Mouse (Mus musculus) cerebellum, adult 2 months (tissue): ENCODE measurements at regions not wholly inside any gene's neighbourhood (a gene's known extent, or its start where the extent isn't known, plus 50 kb on each side); places are given as distances from the start of the nearest gene placed in this dataset.

Source experiments
- CTCF ChIP-seq: fragments of 200-500 bp; IDR thresholded peaks from 2 replicates; pipeline ENCODE4 v1.5.1; 2011; ENCODE audit warnings: low read depth, mild to moderate bottlenecking, control low read depth, low read length, moderate library complexity, borderline replicate concordance; ENCODE audit not compliant: insufficient read depth
- POLR2A ChIP-seq: fragments of 200-500 bp; IDR thresholded peaks from 2 replicates; pipeline ENCODE4 v1.6.1; 2011; ENCODE audit warnings: low read length, control low read depth, borderline replicate concordance; ENCODE audit not compliant: insufficient read depth

- TF ChIP-seq CTCF (peak; percentile 70), POLR2A (no peak)
These were observed 67.1 kb upstream of the Ubash3b start for GRCm38 (mm10) chr9:41228425-41229224.
